Mouse (Mus musculus): Measurements from ENCODE around the gene Smagp.
A peak's percentile ranks its signal among the peaks of the same experiment; 100 is the strongest.

Smagp gene

DNA sequence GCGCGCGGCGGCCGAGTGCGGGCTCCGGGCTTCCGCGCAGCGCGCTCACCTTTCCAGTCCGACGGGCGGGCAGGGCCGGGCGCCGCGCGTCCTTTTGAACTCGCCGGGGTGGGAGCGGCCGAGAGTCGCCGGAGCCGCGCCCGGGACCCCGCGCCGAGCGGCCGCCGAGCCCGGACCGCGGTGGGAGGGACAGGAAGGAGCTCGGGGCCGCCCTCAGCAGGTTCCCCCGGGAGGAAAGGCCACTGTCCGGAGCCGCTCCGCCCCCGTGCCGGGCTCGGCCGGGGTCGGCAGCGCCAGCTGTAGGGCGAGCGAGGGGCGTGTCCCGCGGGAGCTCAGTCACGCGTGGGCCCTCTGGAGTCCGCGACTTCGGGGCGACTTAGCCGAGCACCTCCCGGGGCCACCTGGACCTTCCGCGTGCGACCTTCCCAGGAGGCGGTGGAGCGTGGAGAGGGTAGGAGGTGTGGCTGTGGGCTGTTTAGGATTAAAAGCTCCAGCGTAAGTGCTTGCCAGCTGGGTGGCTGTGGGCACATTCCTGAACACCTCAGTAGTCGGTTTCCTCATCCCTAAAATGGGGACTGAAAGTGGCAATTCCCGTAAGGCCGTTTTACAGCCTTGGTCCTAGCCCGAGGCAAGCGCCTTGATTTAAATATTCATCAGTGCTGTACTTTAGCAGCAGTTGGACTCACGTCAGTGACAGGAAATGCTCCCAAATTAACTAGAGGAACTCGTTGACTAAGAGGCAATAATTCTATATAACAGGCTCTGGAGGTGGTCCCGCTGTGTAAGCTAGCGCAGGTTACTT lies at the start of gene Smagp:
Gene Smagp (minus strand): TSS at position 241 of the 802 bp plus-strand sequence.
- no peak for DNase-seq (ENCODE audit: low spot score)

DNA sequence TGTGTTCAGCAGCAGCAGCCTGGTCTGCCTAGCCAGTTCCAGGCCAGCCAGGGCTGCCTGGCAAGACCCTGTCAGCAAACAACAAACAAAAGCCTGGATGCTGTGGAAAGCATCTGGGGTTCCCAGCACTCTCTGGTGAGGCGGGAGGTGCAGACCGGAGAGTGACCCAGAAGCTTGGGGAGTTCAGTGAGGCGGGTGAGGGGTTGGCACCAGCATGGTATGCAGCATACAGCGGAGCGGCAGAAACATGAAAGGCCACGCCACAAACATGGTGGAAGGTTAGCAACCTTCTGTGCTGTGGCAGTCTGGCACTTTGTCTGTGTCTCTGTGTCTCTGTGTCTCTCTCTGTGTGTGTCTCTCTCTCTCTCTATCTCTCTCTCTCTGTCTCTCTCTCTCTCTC lies 49.7 kb upstream of the Smagp start:
- no peak for DNase-seq (ENCODE audit: low spot score)

DNA sequence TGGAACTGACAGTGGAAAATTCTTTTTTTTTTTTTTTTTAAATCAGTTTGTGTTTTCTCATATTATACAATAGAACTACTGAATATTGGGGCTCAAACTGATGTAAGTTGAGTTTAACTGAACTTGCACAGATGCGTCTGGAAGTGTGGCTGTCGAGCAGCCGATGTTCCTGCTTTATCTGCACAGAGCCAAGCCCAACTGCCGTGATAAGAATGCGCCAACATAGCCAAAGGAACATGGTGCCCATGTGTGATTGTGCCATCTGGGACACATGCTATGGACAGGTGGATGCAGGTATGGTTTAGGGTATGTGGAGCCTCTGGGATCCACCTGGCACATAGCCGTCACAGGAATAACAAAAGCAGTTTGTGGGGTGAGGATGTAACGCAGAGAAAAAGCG lies 49.1 kb upstream of the Smagp start:
- DNase-seq (ENCODE audit: low spot score), result no peak

DNA sequence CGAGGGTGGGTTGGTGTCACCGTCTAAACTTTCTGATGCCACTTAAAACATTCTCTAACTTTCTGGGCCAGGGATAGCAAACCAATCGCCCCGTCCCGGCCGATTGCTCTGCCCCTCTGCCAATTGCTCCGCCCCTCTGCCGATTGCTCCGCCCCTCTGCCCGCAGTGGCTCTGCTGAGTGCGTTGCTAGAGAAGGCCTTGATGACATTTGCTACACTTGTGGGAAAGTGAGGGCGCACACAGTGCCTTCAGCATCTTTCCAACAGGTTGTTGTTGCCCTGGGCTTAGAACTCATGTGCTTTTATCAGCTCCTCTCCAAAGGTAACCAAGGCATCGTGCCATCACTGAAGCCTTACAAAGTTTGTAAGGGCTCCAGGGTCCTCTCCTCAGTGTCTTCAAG lies 48.5 kb upstream of the Smagp start:
- no peak for DNase-seq (ENCODE audit: low spot score)

DNA sequence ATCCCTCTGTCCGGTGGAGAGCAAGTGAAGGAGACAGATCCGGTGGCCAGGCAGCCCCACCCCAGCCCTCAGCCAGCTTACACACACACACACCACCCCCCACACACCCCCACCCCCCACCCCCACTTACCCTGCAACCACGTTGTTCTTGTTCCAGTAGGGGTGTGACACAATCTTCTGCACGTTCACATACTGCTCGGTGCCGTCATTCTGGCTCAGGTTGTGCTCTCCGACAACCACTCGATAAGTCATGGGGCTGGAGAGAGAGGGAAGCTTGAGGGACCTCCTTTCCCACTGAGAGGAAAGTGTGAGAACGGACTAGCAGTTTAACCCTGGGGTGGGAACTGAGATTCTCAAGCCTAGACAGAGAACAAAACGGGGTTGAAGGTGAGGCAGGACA lies 47.7 kb upstream of the Smagp start:
- DNase-seq (ENCODE audit: low spot score), result no peak

DNA sequence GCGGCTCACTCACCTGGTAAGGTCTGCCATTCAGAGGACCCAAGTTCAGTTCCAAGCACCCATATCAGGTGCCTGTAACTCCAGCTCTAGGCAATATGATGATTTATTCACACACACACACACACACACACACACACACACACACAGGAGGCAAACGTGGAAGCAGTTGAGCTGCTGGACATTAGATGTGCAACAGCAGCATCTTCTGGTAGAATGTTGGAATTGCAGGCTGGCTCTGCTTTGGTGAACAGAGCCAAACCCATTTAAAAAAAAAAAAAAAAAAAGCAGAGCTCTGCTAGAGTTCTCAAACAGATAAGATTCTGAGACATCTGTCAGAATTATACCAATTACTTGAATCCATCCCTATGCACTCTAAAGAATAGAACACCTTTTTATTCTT lies 46.3 kb upstream of the Smagp start:
- peak; percentile 84 for DNase-seq (ENCODE audit: low spot score)

DNA sequence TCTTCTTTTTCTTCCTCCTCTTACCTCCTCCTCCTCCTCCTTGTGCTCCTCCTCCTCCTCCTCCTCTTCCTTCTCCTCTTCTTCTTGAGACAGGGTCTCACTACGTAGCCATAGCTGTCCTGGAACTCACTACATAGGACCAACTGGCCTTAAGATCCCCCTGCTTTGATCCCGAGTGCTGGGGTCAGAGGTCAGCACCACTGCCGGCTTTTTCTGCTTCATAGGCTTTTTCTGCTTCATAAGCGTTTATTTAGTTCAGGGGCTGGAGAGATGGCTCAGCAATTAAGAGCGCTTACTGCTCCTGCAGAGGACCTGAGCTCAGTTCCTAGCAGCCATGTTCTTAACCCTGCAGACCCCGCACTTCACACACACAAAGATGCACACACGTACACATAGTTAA lies 45.0 kb upstream of the Smagp start:
- no peak for DNase-seq (ENCODE audit: low spot score)

DNA sequence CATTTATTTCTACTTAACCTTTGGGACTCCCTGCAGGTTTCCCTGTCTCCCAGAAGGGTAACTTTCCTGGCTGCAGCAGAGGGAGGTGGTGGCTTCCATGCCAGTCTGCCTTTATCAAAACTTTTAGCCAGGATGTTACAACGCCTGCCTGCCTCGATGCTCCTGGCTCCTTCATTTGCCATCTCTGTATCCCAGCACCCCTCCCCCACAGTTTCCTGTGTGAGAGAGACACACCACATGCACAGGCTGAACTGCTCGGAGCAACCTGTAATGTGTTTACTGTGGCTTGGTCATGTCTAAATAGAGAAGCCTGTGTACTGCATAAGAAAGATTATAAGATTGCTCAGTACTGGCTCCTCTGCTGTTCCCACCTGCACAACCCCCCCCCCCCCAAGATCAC lies 43.6 kb upstream of the Smagp start:
- no peak for DNase-seq (ENCODE audit: low spot score)

DNA sequence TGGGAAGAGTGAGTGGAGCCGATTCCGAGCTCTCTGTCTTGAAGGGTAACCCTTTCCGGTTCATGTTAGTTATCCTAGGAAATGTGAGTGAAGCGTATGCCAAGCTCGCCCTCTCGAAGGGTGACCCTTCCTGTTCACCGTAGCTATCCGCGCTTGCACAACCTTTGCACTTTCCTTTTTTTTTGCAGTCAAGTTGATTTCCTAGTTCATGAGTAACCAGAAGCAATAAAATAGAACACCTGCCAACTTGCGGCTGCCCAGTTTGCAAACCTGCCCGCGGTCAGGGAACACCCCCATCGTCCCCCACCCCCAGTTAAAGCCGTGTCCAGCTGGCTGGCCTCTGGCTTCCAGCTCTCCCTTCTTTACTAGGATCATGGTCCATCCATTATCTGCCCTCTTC lies 42.3 kb upstream of the Smagp start:
- no peak for DNase-seq (ENCODE audit: low spot score)

DNA sequence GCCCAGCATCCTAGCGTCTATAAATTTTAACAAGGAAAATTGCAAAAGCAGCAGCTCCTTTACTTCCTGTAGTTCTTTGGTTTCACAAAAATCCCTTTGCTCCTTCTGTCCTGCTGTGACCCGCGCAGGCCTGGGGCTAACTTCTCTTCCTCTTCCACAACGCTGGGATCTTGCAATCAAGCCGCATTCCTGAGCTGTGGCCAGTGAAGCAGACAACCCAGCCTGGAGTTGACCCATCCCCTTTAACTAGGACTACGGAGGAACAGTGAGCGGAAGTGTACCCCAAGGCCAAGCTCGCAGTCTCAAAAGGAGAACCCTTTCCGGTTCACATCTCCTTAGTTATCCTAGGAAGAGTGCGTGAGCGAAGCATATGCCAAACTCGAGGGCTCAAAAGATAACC lies 41.8 kb upstream of the Smagp start:
- DNase-seq (ENCODE audit: low spot score), result no peak

DNA sequence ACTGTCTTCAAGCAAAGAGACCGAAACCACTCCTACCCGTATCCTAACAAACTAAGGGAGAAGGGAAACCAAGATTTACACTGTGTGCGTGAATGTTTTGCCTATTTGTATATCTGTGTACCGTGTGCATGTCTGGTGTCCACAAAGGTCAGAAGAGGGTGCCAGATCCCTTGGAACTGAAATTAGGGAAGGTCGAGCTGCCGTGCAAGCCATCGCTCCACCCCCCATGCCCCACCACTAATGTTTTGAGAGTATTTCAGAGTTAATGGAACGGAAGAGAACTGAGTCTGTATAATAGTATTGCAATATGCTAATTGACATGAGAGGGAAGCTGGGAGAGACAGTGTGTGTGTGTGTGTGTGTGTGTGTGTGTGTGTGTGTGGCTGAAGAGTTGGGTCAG lies 40.9 kb upstream of the Smagp start:
- DNase-seq (ENCODE audit: low spot score), result no peak

DNA sequence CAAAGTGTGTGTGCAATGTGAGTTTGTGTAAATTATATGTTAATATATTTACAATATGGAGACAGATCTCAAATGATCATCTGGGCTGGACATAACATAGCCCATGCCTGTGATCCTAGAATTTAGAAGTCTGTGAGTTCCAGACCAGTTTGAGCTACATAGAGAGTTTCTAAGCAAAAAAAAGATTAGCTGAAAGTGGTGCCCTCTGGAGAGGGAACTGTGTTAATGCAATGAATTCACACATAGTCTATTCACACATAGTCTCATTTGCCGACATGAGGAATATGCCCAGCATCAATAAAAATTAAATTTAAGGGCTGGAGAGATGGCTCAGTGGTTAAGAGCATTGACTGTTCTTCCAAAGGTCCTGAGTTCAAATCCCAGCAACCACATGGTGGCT lies 39.8 kb upstream of the Smagp start:
- peak; percentile 34 for DNase-seq (ENCODE audit: low spot score)

DNA sequence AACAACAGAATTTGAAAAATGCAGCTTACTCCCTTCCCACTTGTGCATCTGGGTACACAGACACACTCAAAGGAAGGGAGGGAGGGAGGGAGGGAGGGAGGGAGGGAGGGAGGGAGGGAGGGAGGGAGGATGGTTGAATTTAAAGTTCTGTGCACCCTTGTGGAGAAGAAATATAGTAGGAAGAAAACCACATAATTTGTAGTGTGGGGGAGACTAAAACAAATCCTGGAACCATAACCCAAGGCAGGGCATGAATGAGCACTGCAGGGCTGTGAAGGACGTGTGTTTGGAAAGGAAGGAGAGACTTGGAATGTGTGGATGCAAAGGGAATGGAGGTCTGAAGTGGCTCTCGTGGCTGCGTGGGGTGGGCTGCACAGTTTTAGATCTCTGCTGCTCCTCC lies 38.7 kb upstream of the Smagp start:
- DNase-seq (ENCODE audit: low spot score), result no peak

DNA sequence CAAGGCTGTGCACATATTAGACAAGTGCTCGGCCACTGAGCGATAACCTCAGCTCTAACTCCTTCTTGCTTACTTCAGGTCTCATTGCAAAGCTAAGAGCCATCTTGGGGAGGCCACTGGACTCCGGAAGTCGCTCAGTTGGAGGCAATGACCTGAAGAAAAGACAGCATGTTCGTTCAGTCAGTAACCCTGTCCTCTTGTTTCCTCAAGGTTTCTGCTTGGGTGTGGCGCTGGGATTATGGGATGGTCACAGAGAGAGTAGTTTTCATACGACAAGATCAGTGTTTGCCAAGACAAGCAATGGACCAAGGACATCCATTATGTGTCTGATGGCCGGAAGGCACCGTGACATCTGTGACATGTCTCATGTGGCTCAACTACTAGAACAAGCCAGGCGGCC lies 37.8 kb upstream of the Smagp start:
- no peak for DNase-seq (ENCODE audit: low spot score)

DNA sequence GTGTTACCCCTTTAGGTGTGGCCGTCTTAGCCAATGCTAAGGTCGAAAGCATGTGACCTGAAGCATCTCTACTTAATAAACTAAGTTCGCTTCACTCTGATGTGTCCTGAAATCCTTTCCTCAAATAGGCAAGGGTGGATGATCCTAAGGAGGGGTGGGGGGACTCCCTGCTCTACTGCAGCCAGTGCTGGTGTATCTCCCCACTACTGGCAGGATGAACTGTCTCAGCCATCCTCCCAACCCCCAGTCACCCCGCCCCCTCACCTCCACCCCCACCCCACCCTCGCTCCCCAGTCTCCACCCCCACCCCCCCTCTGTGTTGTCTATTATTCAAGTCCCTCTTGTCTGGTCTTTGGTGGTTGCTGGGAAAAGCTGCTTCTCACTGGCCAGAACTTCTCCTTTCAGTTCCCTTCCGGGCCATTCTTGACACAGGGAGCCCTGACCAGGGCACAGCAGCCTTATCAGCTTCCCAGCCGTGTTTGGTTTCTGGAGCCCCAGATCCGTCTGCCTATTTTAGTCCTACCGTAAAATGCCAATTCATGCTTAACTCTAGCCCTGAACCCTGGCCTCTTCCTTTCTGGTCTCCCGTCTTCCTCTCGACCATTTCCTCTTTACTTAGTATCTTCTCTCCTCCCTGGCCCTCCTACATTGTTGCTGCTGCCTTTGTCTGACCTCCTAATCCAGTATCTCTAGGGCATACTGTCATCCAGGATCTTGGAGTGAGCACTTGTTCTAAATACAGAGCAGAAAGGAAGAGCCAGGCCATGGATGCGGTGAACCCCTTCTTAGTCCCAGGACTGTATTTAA lies 37.0 kb upstream of the Smagp start:
- DNase-seq (ENCODE audit: low spot score), result no peak

DNA sequence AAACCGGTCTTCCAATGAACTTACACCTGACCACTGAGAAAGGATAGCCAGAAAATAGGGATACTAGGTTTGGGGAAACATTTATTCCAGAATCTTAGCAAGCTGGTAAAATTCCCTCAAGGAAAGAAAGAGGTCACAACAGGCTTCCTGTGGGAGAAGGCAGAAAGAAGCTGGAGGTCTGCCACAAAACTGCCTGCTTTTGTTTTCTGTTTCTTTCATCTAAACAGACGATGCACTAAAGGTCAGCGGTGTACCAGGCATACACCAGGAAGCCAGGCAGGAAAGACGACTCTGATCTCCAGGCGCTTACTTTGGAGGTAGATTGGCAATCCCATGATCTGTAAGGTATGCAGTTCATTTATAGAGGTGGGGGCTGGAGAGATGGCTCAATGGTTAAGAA lies 34.1 kb upstream of the Smagp start:
- no peak for DNase-seq (ENCODE audit: low spot score)

DNA sequence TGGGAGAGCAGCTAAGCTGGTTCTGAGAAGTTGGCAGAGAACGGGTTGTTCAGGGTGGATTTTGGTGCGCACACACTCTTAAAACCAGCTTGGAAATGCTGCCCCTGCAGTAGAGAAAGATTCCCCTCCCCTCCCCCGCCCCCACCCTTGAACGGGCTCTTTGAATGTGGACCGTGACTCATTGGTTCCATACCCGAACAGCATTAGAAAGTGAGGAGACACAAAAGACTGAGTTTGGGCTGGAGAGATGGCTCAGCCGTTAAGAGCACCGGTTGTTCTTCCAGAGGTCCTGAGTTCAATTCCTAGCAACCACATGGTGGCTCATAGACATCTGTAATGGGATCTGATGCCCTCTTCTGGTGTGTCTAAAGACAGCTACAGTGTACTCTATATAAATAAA lies 33.3 kb upstream of the Smagp start:
- DNase-seq (ENCODE audit: low spot score), result peak; percentile 13

DNA sequence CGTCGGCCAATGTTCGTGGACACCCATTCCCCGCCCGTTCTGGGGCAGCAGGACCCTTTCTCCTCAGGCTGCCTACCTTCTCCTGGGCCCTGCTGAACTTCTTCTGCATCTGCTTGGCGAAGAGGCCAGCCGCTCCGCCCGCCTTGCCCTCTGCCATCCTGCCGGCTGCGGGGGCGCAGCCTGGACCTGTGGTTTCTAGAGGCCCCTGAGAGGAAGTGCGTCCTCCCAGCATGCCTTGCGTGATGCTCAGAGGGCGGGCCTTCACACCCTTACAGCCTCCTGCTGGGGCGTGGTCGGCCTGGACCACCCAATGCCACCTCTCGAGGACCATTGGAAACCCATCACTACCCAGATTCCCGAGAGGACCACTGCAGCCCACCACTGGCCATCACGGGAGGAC lies 32.6 kb upstream of the Smagp start, which contains the start of gene Bin2:
Gene Bin2 (minus strand): TSS at position 217 of the 400 bp plus-strand sequence.
- DNase-seq (ENCODE audit: low spot score), result peak; percentile 85

DNA sequence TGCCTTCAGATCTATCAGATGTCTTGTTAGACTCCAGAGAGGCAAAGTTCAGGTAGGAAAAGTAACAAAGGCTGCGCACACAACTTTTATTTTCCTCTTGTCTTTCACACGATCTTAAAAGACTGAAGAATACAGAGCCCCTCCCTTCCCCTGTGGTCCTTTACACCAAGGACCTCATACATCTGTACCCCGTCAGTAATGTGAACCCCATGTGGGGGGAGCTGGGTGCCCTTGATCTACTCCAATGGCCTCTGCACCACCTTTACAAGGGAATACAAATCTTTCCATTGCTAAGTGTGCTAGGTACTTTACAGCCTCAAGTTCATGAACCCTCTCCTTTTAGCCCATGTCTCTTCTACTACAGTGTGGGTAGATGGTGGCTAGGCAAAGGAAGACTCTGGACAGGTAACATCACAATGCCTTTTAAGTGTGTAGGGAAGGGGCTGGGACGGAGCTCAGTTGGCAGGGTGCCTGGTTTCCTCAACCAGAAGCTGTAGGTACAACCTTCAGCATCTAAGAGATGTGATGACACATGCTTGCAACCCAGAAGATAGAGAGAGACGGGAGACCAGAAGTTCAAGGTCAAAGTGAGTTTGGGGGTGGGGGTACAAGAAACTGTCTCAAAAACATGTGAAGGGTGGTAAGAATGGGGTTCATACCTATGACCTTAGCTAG lies 31.3 kb upstream of the Smagp start:
- peak; percentile 84 for DNase-seq (ENCODE audit: low spot score)

DNA sequence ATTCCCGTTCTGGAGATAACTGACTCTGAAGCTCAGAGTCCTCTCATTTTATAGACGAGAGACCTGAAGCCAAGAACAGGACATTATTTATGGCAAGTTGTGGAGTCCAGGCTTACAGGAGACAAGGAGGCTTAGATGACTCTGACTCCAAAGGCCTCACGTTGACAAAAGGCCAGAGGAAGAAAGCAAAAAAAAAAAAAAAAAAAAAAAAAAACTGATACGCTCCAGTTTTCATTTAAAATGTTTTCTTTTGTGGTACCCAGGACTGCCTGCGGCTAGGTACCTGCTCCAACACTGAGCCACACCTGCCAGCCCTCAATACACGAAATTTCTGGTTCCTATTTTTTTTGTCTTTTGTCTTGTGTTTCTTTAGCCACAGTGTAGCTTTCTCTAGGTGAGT lies 30.7 kb upstream of the Smagp start:
- no peak for DNase-seq (ENCODE audit: low spot score)

DNA sequence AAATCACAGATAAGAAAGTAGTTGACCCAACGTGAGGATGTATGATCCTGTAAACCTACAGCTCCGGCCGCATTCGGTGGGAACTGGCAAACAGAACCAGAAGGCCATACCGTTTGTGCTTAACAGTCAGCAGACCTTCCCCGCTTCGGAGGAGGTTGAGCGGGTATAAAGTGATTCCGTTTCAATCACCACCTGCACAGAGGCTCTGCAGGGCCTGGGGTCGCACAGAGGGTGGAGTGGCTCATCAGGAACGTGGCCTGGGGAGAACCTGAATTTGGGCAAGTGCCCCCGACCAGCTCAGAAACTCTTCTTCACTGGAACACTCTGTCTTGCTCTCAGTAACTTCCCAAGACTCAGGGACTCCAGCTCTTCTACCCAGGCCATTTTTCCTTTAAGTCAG lies 30.1 kb upstream of the Smagp start:
- DNase-seq (ENCODE audit: low spot score), result no peak

DNA sequence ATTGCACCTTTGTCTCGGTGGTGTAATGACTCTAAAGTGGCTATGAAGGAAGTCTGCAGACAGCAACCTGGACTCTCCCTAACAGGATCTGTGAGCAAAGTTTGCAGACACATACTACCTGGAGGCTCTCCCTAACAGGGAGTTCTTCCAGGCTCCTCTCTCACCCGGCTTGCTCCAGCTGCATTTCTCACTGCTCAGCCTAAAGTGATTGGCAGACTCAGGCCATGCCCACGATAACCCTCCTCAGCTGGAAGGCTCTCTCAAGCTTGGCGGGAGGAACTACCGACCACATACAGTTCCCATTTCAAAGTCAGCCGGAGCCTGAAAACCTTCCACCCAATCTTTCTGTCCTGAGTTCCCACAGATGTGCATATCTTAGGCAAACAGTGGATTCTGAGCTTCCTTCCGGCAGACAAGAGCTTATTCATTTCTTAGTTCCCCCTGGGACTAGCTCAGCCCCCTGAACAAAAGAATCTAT lies 29.5 kb upstream of the Smagp start:
- peak; percentile 16 for DNase-seq (ENCODE audit: low spot score)

Data from T-cell, adult 2 months (primary cell).